Mouse (Mus musculus) liver, postnatal 0 days (tissue): ENCODE results near the gene Gm20481.

Experiments used
- CTCF ChIP-seq: sonication (generic); IDR thresholded peaks from 2 replicates; pipeline ENCODE4 v1.5.1; 2016; ENCODE audit warnings: antibody characterized with exemption, low read depth
- EP300 ChIP-seq: IDR thresholded peaks from 2 replicates; pipeline ENCODE4 v1.6.1; 2016; ENCODE audit warnings: antibody characterized with exemption, low read depth, mild to moderate bottlenecking

DNA sequence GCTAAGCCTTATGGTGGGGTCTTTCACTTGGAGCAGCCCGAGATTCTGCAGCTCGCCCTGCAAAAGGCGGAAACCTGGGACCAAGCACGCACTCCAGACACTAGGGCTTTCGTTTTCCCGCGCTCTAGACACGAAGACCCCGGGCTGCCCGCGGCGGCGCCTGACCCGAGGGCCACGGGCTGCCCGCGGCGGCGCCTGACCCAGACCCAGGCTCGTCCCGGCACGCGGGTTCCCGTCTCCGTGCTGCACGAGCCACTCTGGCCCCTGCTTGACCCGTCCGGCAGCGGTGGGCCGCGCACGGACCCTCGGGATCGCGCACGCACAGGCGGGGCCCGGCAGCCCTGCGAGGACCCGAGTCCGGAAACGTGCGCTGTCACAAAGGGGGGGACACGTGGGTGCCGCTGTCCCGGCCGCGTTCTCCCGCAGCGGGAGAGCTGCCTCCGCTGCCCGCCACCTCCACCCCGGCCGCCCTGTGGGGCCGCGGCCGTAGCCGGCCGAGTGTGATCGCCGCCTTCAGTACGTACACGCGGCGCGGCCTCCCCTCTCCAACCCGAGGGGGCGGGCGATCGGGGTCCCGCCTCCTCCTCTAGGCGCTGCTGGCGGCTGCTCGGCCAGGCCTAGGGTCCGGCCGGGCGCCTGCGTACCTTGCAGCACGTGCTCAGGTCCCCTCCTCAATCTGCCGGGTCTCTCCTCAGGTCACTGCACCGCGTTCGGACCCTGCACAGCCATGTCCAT is 31.2 kb downstream of the Gm20481 start, which contains the start of gene Vars:
- TF ChIP-seq CTCF, result 0 out of 2 replicates have a peak, but pooled peaks have one; percentile 9
- TF ChIP-seq EP300, result peak; percentile 43; the same call in 1 of the 2 replicates
